Mouse (Mus musculus) limb, embryonic 11.5 days (tissue): ENCODE measurements around the gene Ilf3. TPM values are rescaled to one million over a fixed set of nuclear protein-coding genes. Genes with fewer than 3 reads are reported as not detected.

Experiments
- ATAC-seq: fragments of 200-750 bp; cut with Nextera tagmentation; 2 replicates; pipeline ENCODE4 v1.8.0; 2017; ENCODE audit warnings: low read depth; ENCODE audit not compliant: insufficient number of reproducible peaks, low FRiP score, low TSS enrichment
- DNase-seq: peaks from one replicate; pipeline ENCODE4 v3.0.0-alpha.2; 2015; ENCODE audit warnings: low spot score
- H3K27ac ChIP-seq: fragments of 300-500 bp; sonication (generic); replicated peaks from 2 replicates; pipeline ENCODE4 v1.5.1; 2014; ENCODE audit warnings: low read depth, mild to moderate bottlenecking, low read length
- H3K27me3 ChIP-seq: fragments of 300-500 bp; sonication (generic); 2 replicates; pipeline ENCODE4 v1.6.1; 2014; ENCODE audit warnings: mild to moderate bottlenecking, low read length, mixed read lengths; ENCODE audit not compliant: control insufficient read depth, insufficient read depth
- H3K36me3 ChIP-seq: fragments of 300-500 bp; sonication (generic); 2 replicates; pipeline ENCODE4 v1.6.1; 2014; ENCODE audit warnings: mild to moderate bottlenecking, low read length, moderate library complexity, mixed read lengths; ENCODE audit not compliant: control insufficient read depth, insufficient read depth
- H3K4me1 ChIP-seq: fragments of 300-500 bp; sonication (generic); 2 replicates; pipeline ENCODE4 v1.6.1; 2014; ENCODE audit warnings: low read length, mixed read lengths; ENCODE audit not compliant: control insufficient read depth, insufficient read depth
- H3K4me2 ChIP-seq: fragments of 300-500 bp; sonication (generic); 2 replicates; pipeline ENCODE4 v1.6.1; 2014; ENCODE audit warnings: low read depth, mild to moderate bottlenecking, moderate library complexity; ENCODE audit not compliant: severe bottlenecking
- H3K4me3 ChIP-seq: fragments of 300-500 bp; sonication (generic); 2 replicates; pipeline ENCODE4 v1.5.1; 2014; ENCODE audit warnings: low read depth, low read length
- H3K9ac ChIP-seq: fragments of 300-500 bp; sonication (generic); 2 replicates; pipeline ENCODE4 v1.6.1; 2014; ENCODE audit warnings: mild to moderate bottlenecking, low read length
- H3K9me3 ChIP-seq: fragments of 300-500 bp; sonication (generic); 2 replicates; pipeline ENCODE4 v1.6.1; 2016; ENCODE audit warnings: low read length; ENCODE audit not compliant: control insufficient read depth
- WGBS: fragments of 180-500 bp; shearing (Covaris S2); extraction: QIAGEN DNeasy Blood & Tissue Kit; methylation state at CpG from one replicate; pipeline ENCODE4 v1.1.7; 2014; 5-methylcytosine and 5-hydroxymethylcytosine counted together
- polyA plus RNA-seq: library from polyadenylated mRNA; unstranded; fragments of >200 nt; fragmentation: Nextera tagmentation; extraction: Ambion mirVana; gene quantifications from 2 replicates; pipeline ENCODE4 v1.2.1, GENCODE M21; 2014

The Ilf3 gene
- polyA plus RNA-seq, 1 experiment from 2014 or later, result 268 TPM

- no peaks in the 10 kb centered on the region for H3K27me3 ChIP-seq
- H3K9me3 ChIP-seq, result no peaks in the 10 kb centered on the region
- DNase-seq (no peak), ATAC-seq (no peak)
- H3K9ac ChIP-seq, result no peak overlapping the region
- no peak overlapping the region for H3K4me2 ChIP-seq
- no peak overlapping the region for H3K27ac ChIP-seq
- 78% methylated on average over 8 of the region's 8 CpGs for WGBS
- H3K36me3 ChIP-seq, result no peaks in the 10 kb centered on the region
- H3K4me3 ChIP-seq, result no peak overlapping the region
- H3K4me1 ChIP-seq, result no peaks in the 10 kb centered on the region
Measured at GRCm38 (mm10) chr9:21451870-21452269, 84.2 kb downstream of the Ilf3 start.

GRCm38 (mm10) chr9:21453003-21453402, 85.3 kb downstream of the Ilf3 start:
- H3K36me3 ChIP-seq, result no peaks in the 10 kb centered on the region
- WGBS, result 87% methylated on average over 7 of the region's 7 CpGs
- no peaks in the 10 kb centered on the region for H3K27me3 ChIP-seq
- H3K27ac ChIP-seq, result no peak overlapping the region
- no peaks in the 10 kb centered on the region for H3K4me1 ChIP-seq
- H3K4me2 ChIP-seq, result no peak overlapping the region
- DNase-seq (no peak), ATAC-seq (no peak)
- no peaks in the 10 kb centered on the region for H3K9me3 ChIP-seq
- no peak overlapping the region for H3K4me3 ChIP-seq
- H3K9ac ChIP-seq, result no peak overlapping the region

- H3K27me3 ChIP-seq, result no peaks in the 10 kb centered on the region
- no peak overlapping the region for H3K9ac ChIP-seq
- H3K9me3 ChIP-seq, result no peaks in the 10 kb centered on the region
- H3K27ac ChIP-seq, result no peak overlapping the region
- no peaks in the 10 kb centered on the region for H3K36me3 ChIP-seq
- ATAC-seq (no peak), DNase-seq (no peak)
- no peak overlapping the region for H3K4me2 ChIP-seq
- no peak overlapping the region for H3K4me3 ChIP-seq
- 93% methylated on average over 2 of the region's 2 CpGs for WGBS
- no peaks in the 10 kb centered on the region for H3K4me1 ChIP-seq
Measured at GRCm38 (mm10) chr9:21453459-21453858, 85.8 kb downstream of the Ilf3 start.

DNA sequence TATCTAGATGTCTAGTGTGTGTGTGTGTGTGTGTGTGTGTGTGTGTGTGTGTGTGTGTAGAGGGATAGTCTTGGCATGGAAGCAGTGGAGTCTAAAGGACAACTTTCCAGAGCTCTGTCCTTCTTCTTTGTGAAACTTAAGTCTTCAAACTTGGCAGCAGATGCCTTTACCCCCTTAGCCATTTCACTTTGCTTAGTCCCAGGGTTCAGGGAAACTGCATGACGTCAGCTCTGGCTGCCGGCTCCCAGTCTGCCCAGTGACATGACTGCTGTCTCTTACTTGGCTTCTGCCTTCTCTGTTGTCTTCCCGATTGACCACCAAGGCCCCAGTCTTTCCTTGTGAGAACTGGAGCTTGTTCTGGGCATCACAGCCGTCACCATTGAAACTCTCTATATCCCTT, 86.9 kb downstream of the Ilf3 start:
- WGBS, result 79% methylated on average over 4 of the region's 4 CpGs
- ATAC-seq (no peak), DNase-seq (no peak)
- H3K4me2 ChIP-seq, result no peak overlapping the region
- H3K27ac ChIP-seq, result no peak overlapping the region
- H3K9ac ChIP-seq, result no peak overlapping the region
- H3K4me3 ChIP-seq, result no peak overlapping the region
- no peaks in the 10 kb centered on the region for H3K4me1 ChIP-seq
- no peaks in the 10 kb centered on the region for H3K27me3 ChIP-seq
- no peaks in the 10 kb centered on the region; the same call in 1 of the 2 replicates for H3K36me3 ChIP-seq
- H3K9me3 ChIP-seq, result no peaks in the 10 kb centered on the region

Other genes starting within 250 kb of the Ilf3 start
- gene Tyk2, start 236.6 kb upstream of the Ilf3 start, polyA plus RNA-seq, result 8.1 and 9.7 TPM in 2 replicates
- gene Cdc37, start 217.9 kb upstream of the Ilf3 start, polyA plus RNA-seq, result 407 and 424 TPM in 2 replicates
- gene Pde4a, start 202.2 kb upstream of the Ilf3 start, polyA plus RNA-seq, result 3.3 and 5.3 TPM in 2 replicates
- 31.1 and 35.2 TPM in 2 replicates for gene Keap1, start 128.5 kb upstream of the Ilf3 start, polyA plus RNA-seq
- 0.38 and 0.39 TPM in 2 replicates for gene S1pr5, start 119.4 kb upstream of the Ilf3 start, polyA plus RNA-seq
- gene Atg4d, start 102.6 kb upstream of the Ilf3 start, polyA plus RNA-seq, result 29.5 and 31.9 TPM in 2 replicates
- 14.1 and 16.2 TPM in 2 replicates for gene Kri1, start 79.9 kb upstream of the Ilf3 start, polyA plus RNA-seq
- 40.6 and 42.7 TPM in 2 replicates for gene Cdkn2d, start 76.5 kb upstream of the Ilf3 start, polyA plus RNA-seq
- gene Ap1m2, start 55.5 kb upstream of the Ilf3 start, polyA plus RNA-seq, result 8.0 and 8.2 TPM in 2 replicates
- gene Slc44a2, start 47.2 kb upstream of the Ilf3 start, polyA plus RNA-seq, result 79.9 and 84.5 TPM in 2 replicates
- 48.3 and 50.3 TPM in 2 replicates for gene Qtrt1, start 44.0 kb downstream of the Ilf3 start, polyA plus RNA-seq
- 66.4 and 67.0 TPM in 2 replicates for gene Dnm2, start 57.0 kb downstream of the Ilf3 start, polyA plus RNA-seq
- 97.0 and 99.6 TPM in 2 replicates for gene Tmed1, start 142.4 kb downstream of the Ilf3 start, polyA plus RNA-seq
- gene AB124611, start 158.3 kb downstream of the Ilf3 start, polyA plus RNA-seq, result 2.5 and 3.2 TPM in 2 replicates
- gene Carm1, start 179.0 kb downstream of the Ilf3 start, polyA plus RNA-seq, result 78.9 and 93.7 TPM in 2 replicates
- 44.1 and 44.9 TPM in 2 replicates for gene Timm29, start 224.9 kb downstream of the Ilf3 start, polyA plus RNA-seq
- gene Yipf2, start 225.0 kb downstream of the Ilf3 start, polyA plus RNA-seq, result 14.0 and 18.0 TPM in 2 replicates
- 143 and 155 TPM in 2 replicates for gene Smarca4, start 248.3 kb downstream of the Ilf3 start, polyA plus RNA-seq